Mouse (Mus musculus) frontal cortex, postnatal 14 days (tissue): Measurements from ENCODE around the gene Sik2.
A peak's percentile ranks its signal among the peaks of the same experiment; 100 is the strongest.

Experiments
- DNase-seq, 2 experiments: peaks; one replicate each; pipeline ENCODE4 v3.0.0; 2022; ENCODE audit warnings: low spot score in 2 of 2

Sik2 gene

GRCm38 (mm10) chr9:50865803-50866202 is 143.1 kb downstream of the Sik2 start:
- no peak for DNase-seq

GRCm38 (mm10) chr9:50864877-50865276 is 144.0 kb downstream of the Sik2 start:
- DNase-seq, result no peak

GRCm38 (mm10) chr9:50863824-50864223 is 145.0 kb downstream of the Sik2 start:
- DNase-seq, result no peak

- DNase-seq, result no peak
These were observed 147.6 kb downstream of the Sik2 start for GRCm38 (mm10) chr9:50861119-50861839.

- DNase-seq, result no peak
These were observed 150.2 kb downstream of the Sik2 start for GRCm38 (mm10) chr9:50858681-50859080.

- no peak for DNase-seq
These were observed 151.7 kb downstream of the Sik2 start for GRCm38 (mm10) chr9:50857082-50857641.

- DNase-seq, result peak; percentile 84 to 93
These were observed 152.4 kb downstream of the Sik2 start for GRCm38 (mm10) chr9:50856341-50857081.

GRCm38 (mm10) chr9:50855780-50856179 is 153.1 kb downstream of the Sik2 start:
- no peak for DNase-seq

GRCm38 (mm10) chr9:50855133-50855766 is 153.6 kb downstream of the Sik2 start:
- DNase-seq, result no peak

- no peak for DNase-seq
These were observed 154.5 kb downstream of the Sik2 start for GRCm38 (mm10) chr9:50854376-50854775.

GRCm38 (mm10) chr9:50852634-50853349 is 156.1 kb downstream of the Sik2 start:
- no peak for DNase-seq

GRCm38 (mm10) chr9:50850713-50851112 is 158.2 kb downstream of the Sik2 start:
- no peak for DNase-seq

GRCm38 (mm10) chr9:50850271-50850670 is 158.6 kb downstream of the Sik2 start:
- no peak for DNase-seq

- DNase-seq, result no peak
These were observed 159.1 kb downstream of the Sik2 start for GRCm38 (mm10) chr9:50849755-50850154.

GRCm38 (mm10) chr9:50849249-50849648 is 159.6 kb downstream of the Sik2 start:
- peak; percentile 79 to 95 for DNase-seq

GRCm38 (mm10) chr9:50848821-50849220 is 160.1 kb downstream of the Sik2 start:
- DNase-seq, result no peak

- no peak for DNase-seq
These were observed 161.1 kb downstream of the Sik2 start for GRCm38 (mm10) chr9:50847606-50848368.

GRCm38 (mm10) chr9:50847133-50847532 is 161.7 kb downstream of the Sik2 start:
- DNase-seq, result no peak

GRCm38 (mm10) chr9:50845547-50845946 is 163.3 kb downstream of the Sik2 start:
- no peak for DNase-seq

- no peak for DNase-seq
These were observed 163.8 kb downstream of the Sik2 start, which contains the start of gene Ppp2r1b for GRCm38 (mm10) chr9:50845081-50845480. TSS of gene Ppp2r1b (plus strand) at chr9:50845301.
